Mouse (Mus musculus): ENCODE data around the gene Prl3d1. TPM values are rescaled to one million over a fixed set of nuclear protein-coding genes. Genes with fewer than 3 reads are reported as not detected.
A peak's percentile ranks its signal among the peaks of the same experiment; 100 is the strongest.
"Not testable (repeated sequence)": the region's sequence is repeated elsewhere in the genome, so short reads cannot be mapped to it uniquely, and the experiment has no call there.

Gene Prl3d1
- not detected for polyA plus RNA-seq (2012; fragmentation: generic; extraction: Trizol)
- long read RNA-seq, experiment 1 = 0 reads
- long read RNA-seq, experiment 2 = 0 reads

- not testable (repeated sequence) for H3K27me3 ChIP-seq (ENCODE audit: control insufficient read depth, insufficient read depth, insufficient read length); H3K36me3 ChIP-seq (ENCODE audit: control insufficient read depth, insufficient read depth); H3K79me2 ChIP-seq (ENCODE audit: control insufficient read depth, insufficient read depth); H3ac ChIP-seq (ENCODE audit: control insufficient read depth, insufficient read length, low read depth); H3K79me3 ChIP-seq (ENCODE audit: low read depth); H3K4me3 ChIP-seq (ENCODE audit: insufficient read depth, poor library complexity, severe bottlenecking)
Measured at GRCm38 (mm10) chr13:27093890-27094289, at the start of gene Prl3d1. Gene Prl3d1, plus strand, starts transcription at chr13:27094190.

- H3K79me2 ChIP-seq (ENCODE audit: control insufficient read depth, insufficient read depth) = no peaks in the 10 kb centered on the region
Measured at GRCm38 (mm10) chr13:27057270-27057669, 36.7 kb upstream of the Prl3d1 start, which contains the start of gene Prl. Gene Prl, plus strand, starts transcription at chr13:27057570.

DNA sequence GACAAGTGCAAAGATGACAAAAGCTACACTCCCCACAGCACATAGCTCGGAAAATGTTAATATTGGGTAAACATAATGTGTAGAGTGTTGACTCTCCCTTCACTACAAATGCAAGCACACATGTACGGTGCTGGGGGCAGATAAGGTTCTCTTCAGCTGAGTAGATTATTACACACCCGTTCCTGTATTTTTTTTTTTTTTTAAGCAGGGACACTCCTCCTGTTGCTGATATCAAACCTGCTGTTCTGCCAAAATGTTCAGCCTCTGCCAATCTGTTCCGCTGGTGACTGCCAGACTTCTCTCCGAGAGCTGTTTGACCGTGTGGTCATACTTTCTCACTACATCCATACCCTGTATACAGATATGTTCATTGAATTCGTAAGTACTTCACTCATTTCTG, 34.8 kb upstream of the Prl3d1 start:
- no peaks in the 10 kb centered on the region for H3K27me3 ChIP-seq (ENCODE audit: control insufficient read depth, insufficient read depth, insufficient read length)
- no peak overlapping the region for H3K4me3 ChIP-seq (ENCODE audit: insufficient read depth, poor library complexity, severe bottlenecking)

More at GRCm38 (mm10) chr13:27057270-27057669, 36.7 kb upstream of the Prl3d1 start, which contains the start of gene Prl:
- H3ac ChIP-seq (ENCODE audit: control insufficient read depth, insufficient read length, low read depth) = no peak within 1 kb of the TSS
- no peak within 1 kb of the TSS for H3K4me3 ChIP-seq (ENCODE audit: insufficient read depth, poor library complexity, severe bottlenecking)
- H3K79me3 ChIP-seq (ENCODE audit: low read depth) = no peaks in the 10 kb centered on the region
- H3K36me3 ChIP-seq (ENCODE audit: control insufficient read depth, insufficient read depth) = no peaks in the 10 kb centered on the region
- no peaks in the 10 kb centered on the region for H3K27me3 ChIP-seq (ENCODE audit: control insufficient read depth, insufficient read depth, insufficient read length)
- TF ChIP-seq MAX (IDR thresholded peaks at IDR 0.05) (no peak), MYOD1 (IDR thresholded peaks at IDR 0.05; ENCODE audit: control insufficient read depth, insufficient read length, low read depth) (no peak), FOSL1 (IDR thresholded peaks at IDR 0.05; ENCODE audit: insufficient read depth, low read length, poor library complexity, severe bottlenecking) (no peak), CEBPB (IDR thresholded peaks at IDR 0.05; ENCODE audit: low read depth) (no peak), CTCF (IDR thresholded peaks at IDR 0.05; ENCODE audit: control insufficient read depth, insufficient read depth, insufficient read length) (no peak), USF1 (IDR thresholded peaks at IDR 0.05; ENCODE audit: low read depth) (no peak), MYOG (IDR thresholded peaks at IDR 0.05; ENCODE audit: control insufficient read depth, extremely low read depth, insufficient read length) (no peak)

DNA sequence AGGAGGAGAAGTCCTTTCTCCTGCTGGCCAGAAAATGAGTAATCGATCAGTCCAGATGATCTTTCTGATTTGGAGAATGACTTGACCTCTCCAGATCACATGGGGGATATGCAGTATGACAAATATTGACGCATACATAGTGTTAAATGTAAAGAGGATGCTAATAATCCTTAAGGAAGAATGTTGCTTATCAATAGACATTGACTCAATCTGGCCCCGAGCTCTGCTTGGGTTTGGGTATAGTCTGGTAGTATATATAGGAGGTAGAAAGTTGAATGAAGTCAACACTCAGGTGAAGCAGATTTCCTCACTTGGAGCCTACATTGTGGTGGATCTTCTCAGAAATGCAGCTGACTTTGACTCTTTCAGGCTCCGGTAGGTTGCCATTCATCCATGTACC, 27.4 kb downstream of the Prl3d1 start, which contains the start of gene Prl3d2:
Gene Prl3d2, plus strand, starts transcription at position 301 of the 400 bp plus-strand sequence.
- not testable (repeated sequence) for H3K79me3 ChIP-seq (ENCODE audit: low read depth); H3K36me3 ChIP-seq (ENCODE audit: control insufficient read depth, insufficient read depth); H3ac ChIP-seq (ENCODE audit: control insufficient read depth, insufficient read length, low read depth)

More for the DNA sequence above, 34.8 kb upstream of the Prl3d1 start:
- Histone ChIP-seq H3K79me2 (ENCODE audit: control insufficient read depth, insufficient read depth) (no peaks in the 10 kb centered on the region), H3K36me3 (ENCODE audit: control insufficient read depth, insufficient read depth) (no peaks in the 10 kb centered on the region), H3ac (ENCODE audit: control insufficient read depth, insufficient read length, low read depth) (no peak overlapping the region), H3K79me3 (ENCODE audit: low read depth) (no peaks in the 10 kb centered on the region)
- TF ChIP-seq MAX (IDR thresholded peaks at IDR 0.05) = no peak
- no peak for TF ChIP-seq CEBPB (IDR thresholded peaks at IDR 0.05; ENCODE audit: low read depth)

DNA sequence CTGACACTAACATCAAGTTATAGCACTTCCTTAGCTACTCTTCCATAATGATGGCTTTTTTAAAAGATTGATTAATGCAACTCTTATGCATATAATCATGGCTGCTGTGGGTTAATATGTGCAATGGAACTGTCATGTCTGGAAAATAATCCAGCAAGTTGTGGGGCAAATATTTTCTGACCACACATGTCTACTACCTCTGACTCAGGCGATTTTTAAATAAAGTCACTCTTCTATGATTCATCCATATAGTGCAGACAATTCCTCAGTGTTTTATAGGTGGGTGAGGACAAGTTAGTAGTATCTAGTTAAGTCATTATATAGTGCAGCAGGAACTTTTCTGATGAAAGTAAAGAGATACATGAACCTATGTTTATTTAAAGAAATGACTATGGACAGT, 54.3 kb downstream of the Prl3d1 start:
- Histone ChIP-seq H3K79me2 (ENCODE audit: control insufficient read depth, insufficient read depth) (no peaks in the 10 kb centered on the region), H3K36me3 (ENCODE audit: control insufficient read depth, insufficient read depth) (no peaks in the 10 kb centered on the region), H3K4me3 (ENCODE audit: insufficient read depth, poor library complexity, severe bottlenecking) (no peak overlapping the region), H3K79me3 (ENCODE audit: low read depth) (no peaks in the 10 kb centered on the region), H3K27me3 (ENCODE audit: control insufficient read depth, insufficient read depth, insufficient read length) (no peaks in the 10 kb centered on the region), H3ac (ENCODE audit: control insufficient read depth, insufficient read length, low read depth) (no peak overlapping the region)
- TF ChIP-seq USF1 (IDR thresholded peaks at IDR 0.05; ENCODE audit: low read depth) = no peak
- no peak for TF ChIP-seq MYOG (IDR thresholded peaks at IDR 0.05; ENCODE audit: control insufficient read depth, extremely low read depth, insufficient read length)
- TF ChIP-seq CTCF (IDR thresholded peaks at IDR 0.05; ENCODE audit: control insufficient read depth, insufficient read depth, insufficient read length) = no peak
- TF ChIP-seq MAX (IDR thresholded peaks at IDR 0.05) = no peak
- peak; percentile 5 for TF ChIP-seq CEBPB (IDR thresholded peaks at IDR 0.05; ENCODE audit: low read depth)
- peak; percentile 85 for TF ChIP-seq FOSL1 (IDR thresholded peaks at IDR 0.05; ENCODE audit: insufficient read depth, low read length, poor library complexity, severe bottlenecking)
- TF ChIP-seq MYOD1 (IDR thresholded peaks at IDR 0.05; ENCODE audit: control insufficient read depth, insufficient read length, low read depth) = no peak

More for the DNA sequence above, 27.4 kb downstream of the Prl3d1 start, which contains the start of gene Prl3d2:
- H3K27me3 ChIP-seq (ENCODE audit: control insufficient read depth, insufficient read depth, insufficient read length); H3K79me2 ChIP-seq (ENCODE audit: control insufficient read depth, insufficient read depth); H3K4me3 ChIP-seq (ENCODE audit: insufficient read depth, poor library complexity, severe bottlenecking): not testable (repeated sequence)

Other genes with a start within 250 kb of the Prl3d1 start
- not detected for gene Prl, start 36.6 kb upstream of the Prl3d1 start, polyA plus RNA-seq (2012; fragmentation: generic; extraction: Trizol)
- gene Prl3d2, start 27.5 kb downstream of the Prl3d1 start, polyA plus RNA-seq (2012; fragmentation: generic; extraction: Trizol) = 0.21 TPM
- gene Prl3d3, start 62.6 kb downstream of the Prl3d1 start, polyA plus RNA-seq (2012; fragmentation: generic; extraction: Trizol) = 0.22 TPM
- not detected for gene Prl3c1, start 102.5 kb downstream of the Prl3d1 start, polyA plus RNA-seq (2012; fragmentation: generic; extraction: Trizol)
- gene Prl3b1, start 147.7 kb downstream of the Prl3d1 start, polyA plus RNA-seq (2012; fragmentation: generic; extraction: Trizol) = not detected
- gene Prl3a1, start 165.2 kb downstream of the Prl3d1 start, polyA plus RNA-seq (2012; fragmentation: generic; extraction: Trizol) = not detected
- 0.04 TPM for gene Prl6a1, start 218.4 kb downstream of the Prl3d1 start, polyA plus RNA-seq (2012; fragmentation: generic; extraction: Trizol)